ENCODE assay signal across 23 mouse cellular contexts in the genomic region with DNA sequence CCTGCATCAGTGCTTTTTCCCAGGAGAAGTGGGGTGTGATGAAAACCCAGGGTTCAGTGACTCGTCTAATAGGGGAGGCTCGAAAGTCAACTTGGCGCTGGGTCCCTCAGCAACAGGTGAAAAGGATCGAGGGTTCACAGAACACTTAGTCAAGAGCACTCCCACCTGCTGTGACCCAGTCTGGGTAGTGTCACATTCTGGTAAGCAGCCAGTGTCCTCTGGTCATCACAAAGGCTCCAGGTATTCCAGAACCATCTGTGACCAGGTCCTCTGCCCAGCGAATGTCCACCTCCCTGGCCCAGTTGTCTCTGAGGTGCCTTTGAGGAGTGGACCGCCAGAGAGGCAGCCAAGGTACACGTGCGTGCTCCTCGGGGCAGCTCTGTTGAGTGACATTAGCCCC. TPM values are rescaled to one million over a fixed set of nuclear protein-coding genes. Genes with fewer than 3 reads are reported as not detected.
A peak's percentile ranks its signal among the peaks of the same experiment; 100 is the strongest.
DNase-seq lines count a peak whose midpoint lies in the region; ATAC-seq and TF ChIP-seq lines count a peak whose summit lies in the region.
"Had no signal": no experiment of that assay in that cellular context is flagged by ENCODE, and none has a peak within 500 bp of the region (broad histone marks: within the 10 kb centered on the region; RNA-seq: fewer than 3 reads in every experiment).

No protein-coding gene starts in this region.

- no peak for DNase-seq in heart, adult 2 months
- no peak for DNase-seq in heart, postnatal 4 days
- no peak for DNase-seq in lung, postnatal 14 days
- peak; percentile 27 to 52 for DNase-seq in cerebellum, postnatal 25 days
- DNase-seq: adrenal gland, postnatal 36 days; B cell, adult 2 months had no signal

- H3K27me3 ChIP-seq in heart, adult 2 months (ENCODE audit: control insufficient read depth, insufficient read depth, low read length) = peaks cover 3% of the 10 kb centered on the region; the same call in 1 of the 2 replicates
- H3K27me3 ChIP-seq in hindbrain, embryonic 15.5 days = 0 out of 2 replicates have a peak, but pooled peaks cover 5% of the 10 kb centered on the region
- peaks cover 37% of the 10 kb centered on the region for H3K27me3 ChIP-seq in hindbrain, embryonic 12.5 days
- peaks cover 18% of the 10 kb centered on the region; the same call in 1 of the 2 replicates for H3K27me3 ChIP-seq in lung, embryonic 15.5 days
- H3K27me3 ChIP-seq in intestine, embryonic 15.5 days (replicated peaks) = peaks cover 24% of the 10 kb centered on the region

- H3K27ac ChIP-seq in heart, adult 2 months = peak overlapping the region; percentile 77
- H3K27ac ChIP-seq in hindbrain, embryonic 15.5 days (replicated peaks) = no peak overlapping the region
- no peak overlapping the region for H3K27ac ChIP-seq in hindbrain, embryonic 12.5 days
- no peak overlapping the region for H3K27ac ChIP-seq in lung, embryonic 15.5 days
- no peak overlapping the region for H3K27ac ChIP-seq in intestine, embryonic 15.5 days
- H3K27ac ChIP-seq: embryonic facial prominence, embryonic 10.5 days; forebrain, embryonic 15.5 days; hindbrain, embryonic 10.5 days; layer of hippocampus, adult 2 months; limb, embryonic 13.5 days; midbrain, embryonic 10.5 days had no signal

- no peaks in the 10 kb centered on the region for H3K79me2 ChIP-seq in heart, adult 2 months (replicated peaks; ENCODE audit: control insufficient read depth, insufficient read depth, low read length)

- TF ChIP-seq CTCF in heart, adult 2 months (IDR thresholded peaks at IDR 0.05) = no peak

- no peak for TF ChIP-seq EP300 in heart, adult 2 months (IDR thresholded peaks at IDR 0.05; ENCODE audit: insufficient read depth, low read depth, low read length)

- no peaks in the 10 kb centered on the region for H3K36me3 ChIP-seq in heart, adult 2 months (ENCODE audit: control insufficient read depth, insufficient read depth, low read length)
- H3K36me3 ChIP-seq in hindbrain, embryonic 15.5 days = no peaks in the 10 kb centered on the region
- H3K36me3 ChIP-seq in hindbrain, embryonic 12.5 days = no peaks in the 10 kb centered on the region
- no peaks in the 10 kb centered on the region for H3K36me3 ChIP-seq in lung, embryonic 15.5 days
- no peaks in the 10 kb centered on the region for H3K36me3 ChIP-seq in intestine, embryonic 15.5 days
- H3K36me3 ChIP-seq: embryonic facial prominence, embryonic 10.5 days; forebrain, embryonic 15.5 days; hindbrain, embryonic 10.5 days; limb, embryonic 13.5 days; midbrain, embryonic 10.5 days had no signal

- TF ChIP-seq POLR2A in heart, adult 2 months (IDR thresholded peaks at IDR 0.05; ENCODE audit: insufficient read depth, low read depth, low read length) = no peak

- peaks cover 4% of the 10 kb centered on the region for H3K4me1 ChIP-seq in heart, adult 2 months (ENCODE audit: control insufficient read depth, insufficient read depth, low read length)
- H3K4me1 ChIP-seq in hindbrain, embryonic 15.5 days (replicated peaks) = peaks cover 16% of the 10 kb centered on the region
- peaks cover 11% of the 10 kb centered on the region for H3K4me1 ChIP-seq in hindbrain, embryonic 12.5 days
- 0 out of 2 replicates have a peak, but pooled peaks cover 2% of the 10 kb centered on the region for H3K4me1 ChIP-seq in lung, embryonic 15.5 days
- H3K4me1 ChIP-seq in intestine, embryonic 15.5 days (replicated peaks) = no peaks in the 10 kb centered on the region

- H3K4me3 ChIP-seq in heart, adult 2 months = peak overlapping the region; percentile 56
- no peak overlapping the region for H3K4me3 ChIP-seq in hindbrain, embryonic 15.5 days
- H3K4me3 ChIP-seq in hindbrain, embryonic 12.5 days = no peak overlapping the region
- no peak overlapping the region for H3K4me3 ChIP-seq in lung, embryonic 15.5 days
- no peak overlapping the region for H3K4me3 ChIP-seq in intestine, embryonic 15.5 days (replicated peaks)
- H3K4me3 ChIP-seq: embryonic facial prominence, embryonic 10.5 days; erythroblast, embryonic 14.5 days; forebrain, embryonic 15.5 days; hindbrain, embryonic 10.5 days; layer of hippocampus, adult 2 months; limb, embryonic 13.5 days; midbrain, embryonic 10.5 days had no signal

- H3K4me2 ChIP-seq in hindbrain, embryonic 15.5 days = peak overlapping the region; percentile 94; the same call in 1 of the 2 replicates
- no peak overlapping the region for H3K4me2 ChIP-seq in hindbrain, embryonic 12.5 days (replicated peaks)
- peak overlapping the region; percentile 13; the same call in 1 of the 2 replicates for H3K4me2 ChIP-seq in lung, embryonic 15.5 days
- no peak overlapping the region for H3K4me2 ChIP-seq in intestine, embryonic 15.5 days (replicated peaks)
- H3K4me2 ChIP-seq: forebrain, embryonic 15.5 days; limb, embryonic 13.5 days had no signal

- H3K9ac ChIP-seq in heart, adult 2 months (ENCODE audit: low read depth, low read length) = peak overlapping the region; percentile 79
- H3K9ac ChIP-seq in hindbrain, embryonic 15.5 days = no peak overlapping the region
- H3K9ac ChIP-seq in hindbrain, embryonic 12.5 days = no peak overlapping the region
- H3K9ac ChIP-seq in lung, embryonic 15.5 days = no peak overlapping the region
- no peak overlapping the region for H3K9ac ChIP-seq in intestine, embryonic 15.5 days
- H3K9ac ChIP-seq: forebrain, embryonic 15.5 days; limb, embryonic 13.5 days had no signal

- WGBS in heart, adult 2 months = 57% methylated on average over 9 of the region's 9 CpGs
- WGBS in hindbrain, embryonic 15.5 days = 49% methylated on average over 9 of the region's 9 CpGs
- WGBS in hindbrain, embryonic 12.5 days = 61% methylated on average over 9 of the region's 9 CpGs
- WGBS in lung, embryonic 15.5 days = 43% methylated on average over 9 of the region's 9 CpGs
- WGBS in intestine, embryonic 15.5 days = 53% methylated on average over 9 of the region's 9 CpGs

- H3K9me3 ChIP-seq in hindbrain, embryonic 15.5 days = no peaks in the 10 kb centered on the region
- no peaks in the 10 kb centered on the region for H3K9me3 ChIP-seq in hindbrain, embryonic 12.5 days (replicated peaks)
- H3K9me3 ChIP-seq in lung, embryonic 15.5 days = no peaks in the 10 kb centered on the region
- no peaks in the 10 kb centered on the region for H3K9me3 ChIP-seq in intestine, embryonic 15.5 days
- H3K9me3 ChIP-seq: embryonic facial prominence, embryonic 10.5 days; forebrain, embryonic 15.5 days; hindbrain, embryonic 10.5 days; limb, embryonic 13.5 days; midbrain, embryonic 10.5 days had no signal

- intact Hi-C loops in heart, adult 2 months (cut with DNase I) = no loop called here

- no peak for ATAC-seq in hindbrain, embryonic 15.5 days (ENCODE audit: low FRiP score, low read depth)
- no peak for ATAC-seq in hindbrain, embryonic 12.5 days (ENCODE audit: low FRiP score)
- ATAC-seq in lung, embryonic 15.5 days (ENCODE audit: borderline replicate concordance, extremely low read depth, low FRiP score, low TSS enrichment) = no peak
- no peak for ATAC-seq in intestine, embryonic 15.5 days
- ATAC-seq: forebrain, embryonic 15.5 days; intestine, postnatal 0 days; Patski had no signal

RNA-seq across cellular contexts. Expression of gene Gja4, which starts 2.3 kb away (rescaled TPM):
- 10 to 100 TPM; 12.2 to 12.4 TPM for total RNA-seq in heart, adult 2 months (2021)
- polyA plus RNA-seq in heart, adult 2 months (2012; rRNA removed) = 25.1 and 28.7 TPM in 2 replicates
- 10 to 100 TPM; 25.3 to 27.4 TPM for total RNA-seq in heart, postnatal 4 days (2021)
- 20.9 and 23.2 TPM in 2 replicates for polyA plus RNA-seq in hindbrain, embryonic 15.5 days (2015; fragmentation: Nextera tagmentation; extraction: Ambion mirVana)
- 13.9 and 15.2 TPM in 2 replicates for polyA plus RNA-seq in hindbrain, embryonic 12.5 days (2016; fragmentation: Nextera tagmentation; extraction: Ambion mirVana)
- 31.2 and 33.2 TPM in 2 replicates for polyA plus RNA-seq in lung, embryonic 15.5 days (2015; fragmentation: Nextera tagmentation; extraction: Ambion mirVana)
- 20.0 and 21.0 TPM in 2 replicates for polyA plus RNA-seq in intestine, embryonic 15.5 days (2015; fragmentation: Nextera tagmentation; extraction: Ambion mirVana)
- polyA plus RNA-seq: erythroblast, embryonic 14.5 days had no signal

RNA-seq across cellular contexts. Expression of gene Gjb3, which starts 19.1 kb away (rescaled TPM):
- not detected for total RNA-seq in heart, adult 2 months (2021)
- polyA plus RNA-seq in heart, adult 2 months (2012; rRNA removed) = 0.25 TPM in 1 of 2 replicates, not detected in the other
- under 1 TPM in 1 of 2 experiments, not detected in 1; 0.43 TPM for total RNA-seq in heart, postnatal 4 days (2021)
- polyA plus RNA-seq in hindbrain, embryonic 15.5 days (2015; fragmentation: Nextera tagmentation; extraction: Ambion mirVana) = 0.14 and 0.18 TPM in 2 replicates
- 0.33 and 0.46 TPM in 2 replicates for polyA plus RNA-seq in hindbrain, embryonic 12.5 days (2016; fragmentation: Nextera tagmentation; extraction: Ambion mirVana)
- 1.6 and 2.0 TPM in 2 replicates for polyA plus RNA-seq in lung, embryonic 15.5 days (2015; fragmentation: Nextera tagmentation; extraction: Ambion mirVana)
- 4.1 and 4.2 TPM in 2 replicates for polyA plus RNA-seq in intestine, embryonic 15.5 days (2015; fragmentation: Nextera tagmentation; extraction: Ambion mirVana)
- total RNA-seq: adrenal gland, postnatal 36 days; gastrocnemius, adult 18-20 months; left cerebral cortex, adult 8-10 months had no signal
- polyA plus RNA-seq: erythroblast, embryonic 14.5 days; forebrain, embryonic 15.5 days had no signal

RNA-seq across cellular contexts. Expression of gene Gjb4, which starts 42.3 kb away (rescaled TPM):
- not detected for total RNA-seq in heart, adult 2 months (2021)
- polyA plus RNA-seq in heart, adult 2 months (2012; rRNA removed) = 0.12 and 0.14 TPM in 2 replicates
- not detected for total RNA-seq in heart, postnatal 4 days (2021)
- not detected in 2 replicates for polyA plus RNA-seq in hindbrain, embryonic 15.5 days (2015; fragmentation: Nextera tagmentation; extraction: Ambion mirVana)
- polyA plus RNA-seq in hindbrain, embryonic 12.5 days (2016; fragmentation: Nextera tagmentation; extraction: Ambion mirVana) = 0.19 and 0.36 TPM in 2 replicates
- polyA plus RNA-seq in lung, embryonic 15.5 days (2015; fragmentation: Nextera tagmentation; extraction: Ambion mirVana) = 0.10 TPM in 1 of 2 replicates, not detected in the other
- 0.16 TPM in 1 of 2 replicates, not detected in the other for polyA plus RNA-seq in intestine, embryonic 15.5 days (2015; fragmentation: Nextera tagmentation; extraction: Ambion mirVana)
- total RNA-seq: adrenal gland, postnatal 36 days; gastrocnemius, adult 18-20 months; layer of hippocampus, adult 2 months; left cerebral cortex, adult 8-10 months had no signal
- polyA plus RNA-seq: embryonic facial prominence, embryonic 10.5 days; erythroblast, embryonic 14.5 days; forebrain, embryonic 15.5 days; limb, embryonic 13.5 days; stomach, embryonic 14.5 days; thymus, postnatal 0 days had no signal

RNA-seq across cellular contexts. Expression of gene Gjb5, which starts 46.4 kb away (rescaled TPM):
- total RNA-seq in heart, adult 2 months (2021) = under 1 TPM; 0.16 to 0.29 TPM
- polyA plus RNA-seq in heart, adult 2 months (2012; rRNA removed) = 0.78 and 1.1 TPM in 2 replicates
- total RNA-seq in heart, postnatal 4 days (2021) = under 1 TPM; 0.50 to 0.54 TPM
- polyA plus RNA-seq in hindbrain, embryonic 15.5 days (2015; fragmentation: Nextera tagmentation; extraction: Ambion mirVana) = 0.12 and 0.24 TPM in 2 replicates
- 0.30 and 0.44 TPM in 2 replicates for polyA plus RNA-seq in hindbrain, embryonic 12.5 days (2016; fragmentation: Nextera tagmentation; extraction: Ambion mirVana)
- polyA plus RNA-seq in lung, embryonic 15.5 days (2015; fragmentation: Nextera tagmentation; extraction: Ambion mirVana) = 0.57 and 0.60 TPM in 2 replicates
- polyA plus RNA-seq in intestine, embryonic 15.5 days (2015; fragmentation: Nextera tagmentation; extraction: Ambion mirVana) = 0.68 and 0.89 TPM in 2 replicates
- total RNA-seq: gastrocnemius, adult 18-20 months; layer of hippocampus, adult 2 months; left cerebral cortex, adult 8-10 months had no signal
- polyA plus RNA-seq: erythroblast, embryonic 14.5 days; forebrain, embryonic 15.5 days had no signal

Comparison
In these comparisons a context has a peak if more than half of its experiments do, and no peak if none do; other contexts are left out.
1. H3K4me2 ChIP-seq: peak in hindbrain, embryonic 15.5 days (single experiment) and lung, embryonic 15.5 days (single experiment); none in hindbrain, embryonic 12.5 days (single experiment) and intestine, embryonic 15.5 days (single experiment).
2. DNase-seq: peak in cerebellum, postnatal 25 days (2 of 2); none in heart, adult 2 months (0 of 2), heart, postnatal 4 days (single experiment) and lung, postnatal 14 days (single experiment).